Mouse (Mus musculus) MEL (cell line): ENCODE data around the gene Adprh. TPM values are rescaled to one million over a fixed set of nuclear protein-coding genes. Genes with fewer than 3 reads are reported as not detected.

ENCODE experiments used
- DNase-seq: peaks from one replicate; pipeline ENCODE4 v3.0.0; 2011; ENCODE audit warnings: low read depth, low spot score
- H3K27ac ChIP-seq: 2 replicates; pipeline ENCODE4 v1.5.1; 2012; ENCODE audit warnings: low read depth, mild to moderate bottlenecking, control low read depth, low read length, moderate library complexity; ENCODE audit not compliant: control insufficient read depth
- H3K27me3 ChIP-seq, 2 experiments: fragments of 150-350 bp in 1 of 2; sonication (generic) in 1 of 2; 2 replicates each; pipeline ENCODE4 v1.6.1; 2012; ENCODE audit warnings: low read length in 2 of 2, mild to moderate bottlenecking in 2 of 2, improper control_type of control experiment in 1 of 2, moderate library complexity in 1 of 2; ENCODE audit not compliant: insufficient read depth in 2 of 2, control insufficient read depth in 1 of 2
- H3K36me3 ChIP-seq, 2 experiments: 2 replicates each; pipeline ENCODE4 v1.6.1; 2012 to 2014; ENCODE audit warnings: low read length in 2 of 2, improper control_type of control experiment in 1 of 2, inconsistent platforms in 1 of 2, mild to moderate bottlenecking in 1 of 2; ENCODE audit not compliant: insufficient read depth in 2 of 2, control insufficient read depth in 1 of 2
- H3K4me1 ChIP-seq, 2 experiments: fragments of 150-350 bp in 1 of 2; sonication (generic) in 1 of 2; 2 replicates each; pipeline ENCODE4 v1.6.1; 2012; ENCODE audit warnings: low read length in 2 of 2, improper control_type of control experiment in 1 of 2, mild to moderate bottlenecking in 1 of 2; ENCODE audit not compliant: insufficient read depth in 2 of 2, control insufficient read depth in 1 of 2
- H3K4me3 ChIP-seq, 2 experiments: fragments of 150-350 bp in 1 of 2; sonication (generic) in 1 of 2; 2 replicates each; pipeline ENCODE4 v1.5.1; 2012; ENCODE audit warnings: low read depth in 2 of 2, low read length in 2 of 2, mild to moderate bottlenecking in 2 of 2, moderate library complexity in 2 of 2, control low read depth in 1 of 2, improper control_type of control experiment in 1 of 2; ENCODE audit not compliant: control insufficient read depth in 1 of 2, insufficient read depth in 1 of 2
- H3K79me2 ChIP-seq: 2 replicates; pipeline ENCODE4 v1.6.1; 2012; ENCODE audit warnings: mild to moderate bottlenecking, low read length, moderate library complexity; ENCODE audit not compliant: control insufficient read depth, poor library complexity, insufficient read depth
- H3K9ac ChIP-seq: 2 replicates; pipeline ENCODE4 v1.6.1; 2012; ENCODE audit warnings: low read depth, mild to moderate bottlenecking, control low read depth, low read length, moderate library complexity; ENCODE audit not compliant: control insufficient read depth, poor library complexity, severe bottlenecking
- H3K9me3 ChIP-seq: fragments of 150-350 bp; sonication (generic); replicated peaks from 2 replicates; pipeline ENCODE4 v1.6.1; 2012; ENCODE audit warnings: mild to moderate bottlenecking, low read length, improper control_type of control experiment, moderate library complexity; ENCODE audit not compliant: insufficient read depth
- BHLHE40 ChIP-seq: IDR thresholded peaks from 2 replicates; pipeline ENCODE4 v1.6.1; 2012; ENCODE audit warnings: low read depth, mild to moderate bottlenecking, inconsistent platforms, low read length, improper control_type of control experiment, borderline replicate concordance
- CHD1 ChIP-seq: IDR thresholded peaks from 2 replicates; pipeline ENCODE4 v1.6.1; 2012; ENCODE audit warnings: low read depth, mild to moderate bottlenecking, inconsistent platforms, low read length, improper control_type of control experiment
- E2F4 ChIP-seq: IDR thresholded peaks from 2 replicates; pipeline ENCODE4 v1.6.1; 2011; ENCODE audit warnings: low read depth, low read length, improper control_type of control experiment, borderline replicate concordance
- GABPA ChIP-seq: IDR thresholded peaks from 2 replicates; pipeline ENCODE4 v1.6.1; 2012; ENCODE audit warnings: low read depth, mild to moderate bottlenecking, inconsistent platforms, low read length, improper control_type of control experiment, moderate library complexity
- GATA1 ChIP-seq: IDR thresholded peaks from 2 replicates; pipeline ENCODE4 v1.6.1; 2011; ENCODE audit warnings: low read depth, low read length, improper control_type of control experiment
- KAT2A ChIP-seq: conservative IDR thresholded peaks from 2 replicates; pipeline ENCODE4 v1.6.1; 2012; ENCODE audit warnings: low read depth, low read length, improper control_type of control experiment, inconsistent platforms
- MAFK ChIP-seq: IDR thresholded peaks from 2 replicates; pipeline ENCODE4 v1.6.1; 2011; ENCODE audit warnings: low read depth, mild to moderate bottlenecking, low read length, improper control_type of control experiment, borderline replicate concordance
- MAX ChIP-seq: IDR thresholded peaks from 2 replicates; pipeline ENCODE4 v1.6.1; 2011; ENCODE audit warnings: low read length, improper control_type of control experiment
- MAZ ChIP-seq: IDR thresholded peaks from 2 replicates; pipeline ENCODE4 v1.6.1; 2012; ENCODE audit warnings: low read depth, mild to moderate bottlenecking, inconsistent platforms, low read length, improper control_type of control experiment
- NELFE ChIP-seq: IDR thresholded peaks from 2 replicates; pipeline ENCODE4 v1.6.1; 2011; ENCODE audit warnings: low read depth, low read length, improper control_type of control experiment
- POLR2A ChIP-seq, 2 experiments: IDR thresholded peaks; 2 replicates each; pipeline ENCODE4 v1.6.1; 2011 to 2012; ENCODE audit warnings: low read length in 2 of 2, mild to moderate bottlenecking in 2 of 2, control low read depth in 1 of 2, improper control_type of control experiment in 1 of 2, low read depth in 1 of 2, moderate library complexity in 1 of 2; ENCODE audit not compliant: control insufficient read depth in 1 of 2, insufficient read depth in 1 of 2, poor library complexity in 1 of 2
- POLR2AphosphoS5 ChIP-seq: IDR thresholded peaks from 2 replicates; pipeline ENCODE4 v1.6.1; 2012; ENCODE audit warnings: low read depth, borderline replicate concordance, mild to moderate bottlenecking, inconsistent platforms, low read length, moderate library complexity, mixed read lengths
- SMC3 ChIP-seq: IDR thresholded peaks from 2 replicates; pipeline ENCODE4 v1.6.1; 2011; ENCODE audit warnings: low read depth, low read length, improper control_type of control experiment
- UBTF ChIP-seq: IDR thresholded peaks from 2 replicates; pipeline ENCODE4 v1.6.1; 2012; ENCODE audit warnings: low read depth, mild to moderate bottlenecking, inconsistent platforms, low read length, improper control_type of control experiment, moderate library complexity, borderline replicate concordance; ENCODE audit not compliant: insufficient read depth
- USF2 ChIP-seq, 2 experiments: IDR thresholded peaks; 2 replicates each; pipeline ENCODE4 v1.6.1; 2011 to 2012; ENCODE audit warnings: improper control_type of control experiment in 2 of 2, low read length in 2 of 2, borderline replicate concordance in 1 of 2, inconsistent platforms in 1 of 2, low read depth in 1 of 2, mild to moderate bottlenecking in 1 of 2; ENCODE audit not compliant: insufficient read depth in 1 of 2
- ZC3H11A ChIP-seq: IDR thresholded peaks from 2 replicates; pipeline ENCODE4 v1.6.1; 2012; ENCODE audit warnings: low read depth, mild to moderate bottlenecking, inconsistent platforms, low read length, improper control_type of control experiment
- ZKSCAN1 ChIP-seq: IDR thresholded peaks from 2 replicates; pipeline ENCODE4 v1.6.1; 2012; ENCODE audit warnings: low read depth, mild to moderate bottlenecking, inconsistent platforms, low read length, improper control_type of control experiment, moderate library complexity
- ZMIZ1 ChIP-seq: IDR thresholded peaks from 2 replicates; pipeline ENCODE4 v1.6.1; 2012; ENCODE audit warnings: low read depth, mild to moderate bottlenecking, inconsistent platforms, low read length, improper control_type of control experiment, moderate library complexity
- polyA plus RNA-seq, 2 experiments: library from polyadenylated mRNA; stranded (reverse) in 1 of 2; unstranded in 1 of 2; fragments of >175 nt in 1 of 2; fragments of >200 nt in 1 of 2; gene quantifications; 2 replicates each; pipeline versions ENCODE4 v1.2.1 to v1.2.4; 2012; ENCODE audit warnings: low replicate concordance in 2 of 2, low read depth in 1 of 2; ENCODE audit not compliant: insufficient read length in 2 of 2, insufficient read depth in 1 of 2, missing spikeins in 1 of 2
- total RNA-seq: library from RNA; depleted of rRNA; stranded (reverse); fragments of 300-350 nt; gene quantifications from 2 replicates; pipeline ENCODE4 v1.2.3, GENCODE M21; 2012

Gene Adprh
- total and polyA plus RNA-seq, 3 experiments: 20.1 to 86.7 TPM; not detected in 1

- TF ChIP-seq KAT2A (no peak), POLR2AphosphoS5 (no peak), GATA1 (no peak), ZKSCAN1 (no peak), GABPA (no peak), BHLHE40 (no peak), MAZ (no peak), NELFE (no peak), ZMIZ1 (no peak), SMC3 (no peak), MAX (no peak), USF2 (IDR thresholded peaks at IDR 0.05; ENCODE audit: borderline replicate concordance in 1 of 2, insufficient read depth in 1 of 2, low read depth in 1 of 2, low read length in 2 of 2) (no peak), POLR2A (IDR thresholded peaks at IDR 0.05; ENCODE audit: control insufficient read depth in 1 of 2, insufficient read depth in 1 of 2, low read depth in 1 of 2, low read length in 2 of 2, poor library complexity in 1 of 2) (no peak), MAFK (no peak), UBTF (no peak)
- H3K27ac ChIP-seq: no peak overlapping the region
- no peaks in the 10 kb centered on the region for H3K79me2 ChIP-seq
- no peaks in the 10 kb centered on the region for H3K9me3 ChIP-seq
- H3K36me3 ChIP-seq: no peaks in the 10 kb centered on the region; a peak in 1 of 4 replicates
- peak; percentile 40 for DNase-seq
- no peak overlapping the region for H3K4me3 ChIP-seq
- no peaks in the 10 kb centered on the region for H3K27me3 ChIP-seq
- no peaks in the 10 kb centered on the region for H3K4me1 ChIP-seq
- H3K9ac ChIP-seq: no peak overlapping the region
Observed at GRCm38 (mm10) chr16:38443721-38444464, 8.6 kb downstream of the Adprh start.

DNA sequence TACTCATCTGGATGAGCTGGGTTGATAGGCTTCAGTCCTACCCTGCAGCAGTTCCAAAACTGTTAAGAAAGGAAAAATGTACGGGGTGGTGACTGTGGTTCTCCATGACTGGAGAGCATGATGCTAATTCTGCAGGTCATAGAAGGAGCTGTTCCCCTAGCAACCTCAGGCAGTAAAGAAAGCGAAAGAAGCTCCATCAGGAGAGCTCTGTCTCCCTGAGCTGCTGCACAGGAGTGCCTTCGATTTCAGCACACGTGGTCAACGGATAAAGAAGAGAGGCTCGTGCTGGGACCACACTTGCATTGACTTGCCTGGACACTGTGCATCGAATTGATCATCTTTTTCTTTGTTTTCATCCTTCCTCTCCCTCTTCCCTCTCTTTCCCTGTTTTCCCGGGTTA is 10.3 kb downstream of the Adprh start:
- H3K36me3 ChIP-seq: no peaks in the 10 kb centered on the region; a peak in 1 of 4 replicates
- TF ChIP-seq USF2 (IDR thresholded peaks at IDR 0.05; ENCODE audit: borderline replicate concordance in 1 of 2, insufficient read depth in 1 of 2, low read depth in 1 of 2, low read length in 2 of 2): no peak
- TF ChIP-seq ZC3H11A: no peak
- no peak for TF ChIP-seq KAT2A
- no peak for TF ChIP-seq CHD1
- no peak for TF ChIP-seq E2F4
- TF ChIP-seq, all 39 proteins: peak for 0

More for the DNA sequence above, 10.3 kb downstream of the Adprh start:
- no peak for DNase-seq
- Histone ChIP-seq H3K4me3 (no peak overlapping the region), H3K9me3 (no peaks in the 10 kb centered on the region), H3K27ac (no peak overlapping the region), H3K27me3 (no peaks in the 10 kb centered on the region), H3K4me1 (no peaks in the 10 kb centered on the region), H3K9ac (no peak overlapping the region), H3K79me2 (no peaks in the 10 kb centered on the region)
